Mouse (Mus musculus): ENCODE measurements around the gene Olfr1274-ps. TPM values are rescaled to one million over a fixed set of nuclear protein-coding genes. Genes with fewer than 3 reads are reported as not detected.
"Not testable (repeated sequence)": the region's sequence is repeated elsewhere in the genome, so short reads cannot be mapped to it uniquely, and the experiment has no call there.

Gene Olfr1274-ps
- total RNA-seq (2021) = not detected
- long read RNA-seq, experiment 1 = 0 reads
- long read RNA-seq, experiment 2 = 0 reads

GRCm38 (mm10) chr2:90398633-90399107, at the start of gene Olfr1274-ps:
Gene Olfr1274-ps, plus strand, starts transcription at chr2:90398683.
- not testable (repeated sequence) for DNase-seq

GRCm38 (mm10) chr2:90351047-90351446, 47.4 kb upstream of the Olfr1274-ps start:
- DNase-seq = not testable (repeated sequence)

- not testable (repeated sequence) for DNase-seq
These were observed 46.9 kb upstream of the Olfr1274-ps start for GRCm38 (mm10) chr2:90351540-90351939.

- not testable (repeated sequence) for DNase-seq
These were observed 39.3 kb upstream of the Olfr1274-ps start for GRCm38 (mm10) chr2:90359229-90359628.

- DNase-seq = not testable (repeated sequence)
These were observed 38.3 kb upstream of the Olfr1274-ps start for GRCm38 (mm10) chr2:90360199-90360598.

GRCm38 (mm10) chr2:90414110-90414821, 15.8 kb downstream of the Olfr1274-ps start:
- DNase-seq = peak; percentile 19 to 40

GRCm38 (mm10) chr2:90422282-90422681, 23.8 kb downstream of the Olfr1274-ps start:
- DNase-seq = not testable (repeated sequence)

GRCm38 (mm10) chr2:90424937-90425336, 26.5 kb downstream of the Olfr1274-ps start:
- DNase-seq = not testable (repeated sequence)

- DNase-seq = not testable (repeated sequence)
These were observed 30.7 kb downstream of the Olfr1274-ps start for GRCm38 (mm10) chr2:90428988-90429717.

GRCm38 (mm10) chr2:90429782-90430181, 31.3 kb downstream of the Olfr1274-ps start:
- not testable (repeated sequence) for DNase-seq

GRCm38 (mm10) chr2:90437453-90437852, 39.0 kb downstream of the Olfr1274-ps start:
- DNase-seq = not testable (repeated sequence)

GRCm38 (mm10) chr2:90440169-90440568, 41.7 kb downstream of the Olfr1274-ps start:
- not testable (repeated sequence) for DNase-seq

GRCm38 (mm10) chr2:90441811-90442210, 43.3 kb downstream of the Olfr1274-ps start:
- not testable (repeated sequence) for DNase-seq

GRCm38 (mm10) chr2:90443811-90444210, 45.3 kb downstream of the Olfr1274-ps start:
- no peak for DNase-seq

GRCm38 (mm10) chr2:90448967-90449740, 50.7 kb downstream of the Olfr1274-ps start:
- no peak for DNase-seq

GRCm38 (mm10) chr2:90452380-90452779, 53.9 kb downstream of the Olfr1274-ps start:
- no peak for DNase-seq

Other genes starting within 250 kb of the Olfr1274-ps start
- not detected for gene Olfr1270, start 245.6 kb upstream of the Olfr1274-ps start, total RNA-seq (2021)
- gene Olfr1506, start 174.2 kb upstream of the Olfr1274-ps start, total RNA-seq (2021) = not detected
- not detected for gene Olfr142, start 141.1 kb upstream of the Olfr1274-ps start, total RNA-seq (2021)
- gene Olfr1271, start 127.7 kb upstream of the Olfr1274-ps start, total RNA-seq (2021) = not detected
- not detected for gene Olfr1272, start 105.8 kb upstream of the Olfr1274-ps start, total RNA-seq (2021)
- gene Gm13769, start 76.5 kb upstream of the Olfr1274-ps start, total RNA-seq (2021) = under 1 TPM in 1 of 2 experiments, not detected in 1; 0.15 TPM
- gene Ptprj, start 182.0 kb downstream of the Olfr1274-ps start, total RNA-seq (2021) = 1 to 10 TPM; 6.5 to 8.8 TPM

Measured in heart, adult 18-20 months (tissue).